Mouse (Mus musculus): ENCODE measurements around the gene Trim65. TPM values are rescaled to one million over a fixed set of nuclear protein-coding genes. Genes with fewer than 3 reads are reported as not detected.
A peak's percentile ranks its signal among the peaks of the same experiment; 100 is the strongest.

The Trim65 gene
- polyA plus RNA-seq, 1 experiment from 2014 or later = 4.2 TPM

- Histone ChIP-seq H3K9me3 (no peaks in the 10 kb centered on the region), H3K36me3 (peaks cover 27% of the 10 kb centered on the region), H3K4me1 (peaks cover 50% of the 10 kb centered on the region), H3K9ac (peak overlapping the region; percentile 76), H3K4me3 (no peak overlapping the region), H3K27me3 (replicated peaks) (no peaks in the 10 kb centered on the region), H3K27ac (replicated peaks) (no peak overlapping the region), H3K4me2 (peak overlapping the region; percentile 64; the same call in 1 of the 2 replicates)
- no peak for ATAC-seq (ENCODE audit: extremely low read depth, insufficient number of reproducible peaks, low FRiP score, low TSS enrichment)
- 58% methylated on average over 7 of the region's 7 CpGs for WGBS
Measured at GRCm38 (mm10) chr11:116076266-116076540, 54.7 kb downstream of the Trim65 start.

- H3K4me3 ChIP-seq = no peak overlapping the region
Measured at GRCm38 (mm10) chr11:116075539-116076265, 55.2 kb downstream of the Trim65 start.

GRCm38 (mm10) chr11:116074436-116074991 is 56.4 kb downstream of the Trim65 start:
- Histone ChIP-seq H3K27me3 (replicated peaks) (no peaks in the 10 kb centered on the region), H3K4me3 (no peak overlapping the region), H3K9ac (no peak overlapping the region), H3K36me3 (peaks cover 10% of the 10 kb centered on the region), H3K27ac (replicated peaks) (peak overlapping the region; percentile 32), H3K4me1 (peaks cover 47% of the 10 kb centered on the region), H3K9me3 (no peaks in the 10 kb centered on the region), H3K4me2 (no peak overlapping the region)
- ATAC-seq (ENCODE audit: extremely low read depth, insufficient number of reproducible peaks, low FRiP score, low TSS enrichment) = 0 out of 2 replicates have a peak, but pooled peaks have one; percentile 5
- 52% methylated on average over 7 of the region's 7 CpGs for WGBS

More at GRCm38 (mm10) chr11:116075539-116076265, 55.2 kb downstream of the Trim65 start:
- Histone ChIP-seq H3K9ac (no peak overlapping the region; the same call in 1 of the 2 replicates), H3K4me2 (peak overlapping the region; percentile 64; the same call in 1 of the 2 replicates), H3K27ac (replicated peaks) (no peak overlapping the region), H3K4me1 (peaks cover 50% of the 10 kb centered on the region), H3K9me3 (no peaks in the 10 kb centered on the region), H3K27me3 (replicated peaks) (no peaks in the 10 kb centered on the region), H3K36me3 (peaks cover 22% of the 10 kb centered on the region)
- 35% methylated on average over 20 of the region's 20 CpGs for WGBS
- ATAC-seq (ENCODE audit: extremely low read depth, insufficient number of reproducible peaks, low FRiP score, low TSS enrichment) = no peak

- H3K4me1 ChIP-seq = peaks cover 28% of the 10 kb centered on the region
- no peaks in the 10 kb centered on the region for H3K9me3 ChIP-seq
- H3K4me2 ChIP-seq = no peak overlapping the region
- no peaks in the 10 kb centered on the region for H3K27me3 ChIP-seq (replicated peaks)
- no peak overlapping the region for H3K4me3 ChIP-seq
- 62% methylated on average over 3 of the region's 3 CpGs for WGBS
- H3K27ac ChIP-seq (replicated peaks) = no peak overlapping the region
- H3K36me3 ChIP-seq = no peaks in the 10 kb centered on the region
- no peak for ATAC-seq (ENCODE audit: extremely low read depth, insufficient number of reproducible peaks, low FRiP score, low TSS enrichment)
- H3K9ac ChIP-seq = no peak overlapping the region
Measured at GRCm38 (mm10) chr11:116072608-116073007, 58.3 kb downstream of the Trim65 start.

Other genes starting within 250 kb of the Trim65 start
- gene Smim5, start 231.2 kb downstream of the Trim65 start, polyA plus RNA-seq (2015; fragmentation: Nextera tagmentation; extraction: Ambion mirVana) = 20.0 and 24.2 TPM in 2 replicates
- gene Smim6, start 219.1 kb downstream of the Trim65 start, polyA plus RNA-seq (2015; fragmentation: Nextera tagmentation; extraction: Ambion mirVana) = 1.4 TPM in 2 replicates
- 23.3 and 24.8 TPM in 2 replicates for gene Sap30bp, start 197.8 kb downstream of the Trim65 start, polyA plus RNA-seq (2015; fragmentation: Nextera tagmentation; extraction: Ambion mirVana)
- 11.6 and 12.7 TPM in 2 replicates for gene Recql5, start 197.7 kb downstream of the Trim65 start, polyA plus RNA-seq (2015; fragmentation: Nextera tagmentation; extraction: Ambion mirVana)
- 0.99 and 1.1 TPM in 2 replicates for gene Itgb4, start 156.4 kb downstream of the Trim65 start, polyA plus RNA-seq (2015; fragmentation: Nextera tagmentation; extraction: Ambion mirVana)
- 150 and 178 TPM in 2 replicates for gene Galk1, start 118.4 kb downstream of the Trim65 start, polyA plus RNA-seq (2015; fragmentation: Nextera tagmentation; extraction: Ambion mirVana)
- gene H3f3b, start 103.2 kb downstream of the Trim65 start, polyA plus RNA-seq (2015; fragmentation: Nextera tagmentation; extraction: Ambion mirVana) = 647 and 691 TPM in 2 replicates
- 22.8 and 23.9 TPM in 2 replicates for gene Unk, start 100.8 kb downstream of the Trim65 start, polyA plus RNA-seq (2015; fragmentation: Nextera tagmentation; extraction: Ambion mirVana)
- gene Unc13d, start 53.2 kb downstream of the Trim65 start, polyA plus RNA-seq (2015; fragmentation: Nextera tagmentation; extraction: Ambion mirVana) = 1.5 and 2.3 TPM in 2 replicates
- 134 and 138 TPM in 2 replicates for gene Wbp2, start 44.1 kb downstream of the Trim65 start, polyA plus RNA-seq (2015; fragmentation: Nextera tagmentation; extraction: Ambion mirVana)
- gene Trim47, start 3.9 kb downstream of the Trim65 start, polyA plus RNA-seq (2015; fragmentation: Nextera tagmentation; extraction: Ambion mirVana) = 46.1 and 51.1 TPM in 2 replicates
- 82.4 and 92.2 TPM in 2 replicates for gene Mrpl38, start 7.7 kb upstream of the Trim65 start, polyA plus RNA-seq (2015; fragmentation: Nextera tagmentation; extraction: Ambion mirVana)
- 22.8 and 24.4 TPM in 2 replicates for gene Fbf1, start 37.0 kb upstream of the Trim65 start, polyA plus RNA-seq (2015; fragmentation: Nextera tagmentation; extraction: Ambion mirVana)
- 82.1 and 88.7 TPM in 2 replicates for gene Ten1, start 67.7 kb upstream of the Trim65 start, polyA plus RNA-seq (2015; fragmentation: Nextera tagmentation; extraction: Ambion mirVana)
- 29.0 and 31.0 TPM in 2 replicates for gene Acox1, start 67.9 kb upstream of the Trim65 start, polyA plus RNA-seq (2015; fragmentation: Nextera tagmentation; extraction: Ambion mirVana)
- gene Evpl, start 106.9 kb upstream of the Trim65 start, polyA plus RNA-seq (2015; fragmentation: Nextera tagmentation; extraction: Ambion mirVana) = 0.42 and 0.48 TPM in 2 replicates
- 63.6 and 64.6 TPM in 2 replicates for gene Srp68, start 143.1 kb upstream of the Trim65 start, polyA plus RNA-seq (2015; fragmentation: Nextera tagmentation; extraction: Ambion mirVana)
- gene Galr2, start 149.8 kb upstream of the Trim65 start, polyA plus RNA-seq (2015; fragmentation: Nextera tagmentation; extraction: Ambion mirVana) = not detected in 2 replicates
- 45.0 and 46.0 TPM in 2 replicates for gene Exoc7, start 176.1 kb upstream of the Trim65 start, polyA plus RNA-seq (2015; fragmentation: Nextera tagmentation; extraction: Ambion mirVana)
- 0.09 and 0.14 TPM in 2 replicates for gene Foxj1, start 204.3 kb upstream of the Trim65 start, polyA plus RNA-seq (2015; fragmentation: Nextera tagmentation; extraction: Ambion mirVana)

Data from heart, embryonic 13.5 days (tissue).